Mouse (Mus musculus): ENCODE data around the gene Gng12.
"Not testable (repeated sequence)": the region's sequence is repeated elsewhere in the genome, so short reads cannot be mapped to it uniquely, and the experiment has no call there.

The Gng12 gene

GRCm38 (mm10) chr6:67023729-67024128, 127.5 kb downstream of the Gng12 start:
- no peak for DNase-seq (ENCODE audit: extremely low spot score, low read depth, low spot score)

- DNase-seq (ENCODE audit: extremely low spot score, low read depth, low spot score), result no peak
Measured at GRCm38 (mm10) chr6:67026661-67027060, 130.5 kb downstream of the Gng12 start.

- no peak for DNase-seq (ENCODE audit: extremely low spot score, low read depth, low spot score)
Measured at GRCm38 (mm10) chr6:67027438-67028142, 131.4 kb downstream of the Gng12 start.

- DNase-seq (ENCODE audit: extremely low spot score, low read depth, low spot score), result no peak
Measured at GRCm38 (mm10) chr6:67029312-67029950, 133.2 kb downstream of the Gng12 start.

GRCm38 (mm10) chr6:67029987-67030386, 133.8 kb downstream of the Gng12 start:
- DNase-seq (ENCODE audit: extremely low spot score, low read depth, low spot score), result no peak

- no peak for DNase-seq (ENCODE audit: extremely low spot score, low read depth, low spot score)
Measured at GRCm38 (mm10) chr6:67030416-67030815, 134.2 kb downstream of the Gng12 start.

GRCm38 (mm10) chr6:67030846-67031245, 134.6 kb downstream of the Gng12 start:
- no peak for DNase-seq (ENCODE audit: extremely low spot score, low read depth, low spot score)

GRCm38 (mm10) chr6:67032551-67032950, 136.4 kb downstream of the Gng12 start:
- DNase-seq (ENCODE audit: extremely low spot score, low read depth, low spot score), result not testable (repeated sequence)

GRCm38 (mm10) chr6:67032972-67033371, 136.8 kb downstream of the Gng12 start:
- not testable (repeated sequence) for DNase-seq (ENCODE audit: extremely low spot score, low read depth, low spot score)

GRCm38 (mm10) chr6:67033604-67034003, 137.4 kb downstream of the Gng12 start:
- no peak for DNase-seq (ENCODE audit: extremely low spot score, low read depth, low spot score)

GRCm38 (mm10) chr6:67034331-67035130, 138.3 kb downstream of the Gng12 start:
- DNase-seq (ENCODE audit: extremely low spot score, low read depth, low spot score), result no peak

GRCm38 (mm10) chr6:67035388-67036299, 139.4 kb downstream of the Gng12 start:
- DNase-seq (ENCODE audit: extremely low spot score, low read depth, low spot score), result no peak

- peak; percentile 42 for DNase-seq (ENCODE audit: extremely low spot score, low read depth, low spot score)
Measured at GRCm38 (mm10) chr6:67036356-67036811, 140.2 kb downstream of the Gng12 start.

GRCm38 (mm10) chr6:67036837-67037628, 140.8 kb downstream of the Gng12 start, which contains the start of gene Gadd45a:
Gadd45a (minus strand) TSS chr6:67037457.
- DNase-seq (ENCODE audit: extremely low spot score, low read depth, low spot score), result peak; percentile 97

- no peak for DNase-seq (ENCODE audit: extremely low spot score, low read depth, low spot score)
Measured at GRCm38 (mm10) chr6:67038964-67039363, 142.8 kb downstream of the Gng12 start.

- no peak for DNase-seq (ENCODE audit: extremely low spot score, low read depth, low spot score)
Measured at GRCm38 (mm10) chr6:67040904-67041410, 144.8 kb downstream of the Gng12 start.

- DNase-seq (ENCODE audit: extremely low spot score, low read depth, low spot score), result no peak
Measured at GRCm38 (mm10) chr6:67045424-67045823, 149.2 kb downstream of the Gng12 start.

GRCm38 (mm10) chr6:67046937-67047336, 150.7 kb downstream of the Gng12 start:
- no peak for DNase-seq (ENCODE audit: extremely low spot score, low read depth, low spot score)

GRCm38 (mm10) chr6:67048052-67048691, 152.0 kb downstream of the Gng12 start:
- peak; percentile 49 for DNase-seq (ENCODE audit: extremely low spot score, low read depth, low spot score)
